Mouse (Mus musculus) embryo, embryonic 9.5 days (tissue): ENCODE data around the gene Tmco4.
"Not testable (repeated sequence)": the region's sequence is repeated elsewhere in the genome, so short reads cannot be mapped to it uniquely, and the experiment has no call there.

Source experiments
- DNase-seq: peaks from one replicate; pipeline ENCODE4 v3.0.0-alpha.2; 2017; ENCODE audit errors: extremely low spot score

Tmco4 gene

GRCm38 (mm10) chr4:138973719-138974115, 1.0 kb downstream of the Tmco4 start:
- no peak for DNase-seq

- DNase-seq = not testable (repeated sequence)
Observed at GRCm38 (mm10) chr4:138974540-138974939, 1.9 kb downstream of the Tmco4 start.

GRCm38 (mm10) chr4:138975194-138975593, 2.5 kb downstream of the Tmco4 start:
- DNase-seq = no peak

- DNase-seq = no peak
Observed at GRCm38 (mm10) chr4:138976046-138976445, 3.4 kb downstream of the Tmco4 start.

GRCm38 (mm10) chr4:138980021-138980420, 7.3 kb downstream of the Tmco4 start:
- no peak for DNase-seq

GRCm38 (mm10) chr4:138980771-138981420, 8.2 kb downstream of the Tmco4 start:
- DNase-seq = peak; percentile 52

- DNase-seq = no peak
Observed at GRCm38 (mm10) chr4:138983422-138983821, 10.7 kb downstream of the Tmco4 start.

- no peak for DNase-seq
Observed at GRCm38 (mm10) chr4:138984744-138985143, 12.1 kb downstream of the Tmco4 start.

GRCm38 (mm10) chr4:138986280-138986679, 13.6 kb downstream of the Tmco4 start:
- peak; percentile 12 for DNase-seq

- DNase-seq = no peak
Observed at GRCm38 (mm10) chr4:138994389-138994788, 21.7 kb downstream of the Tmco4 start.

GRCm38 (mm10) chr4:138996410-138996809, 23.7 kb downstream of the Tmco4 start:
- DNase-seq = no peak

- DNase-seq = no peak
Observed at GRCm38 (mm10) chr4:138997121-138997520, 24.4 kb downstream of the Tmco4 start.

GRCm38 (mm10) chr4:138998611-138999010, 25.9 kb downstream of the Tmco4 start:
- DNase-seq = no peak

GRCm38 (mm10) chr4:139001026-139001425, 28.3 kb downstream of the Tmco4 start:
- no peak for DNase-seq

- no peak for DNase-seq
Observed at GRCm38 (mm10) chr4:139001433-139001832, 28.7 kb downstream of the Tmco4 start.

GRCm38 (mm10) chr4:139004067-139004466, 31.4 kb downstream of the Tmco4 start:
- DNase-seq = no peak

GRCm38 (mm10) chr4:139005214-139005613, 32.5 kb downstream of the Tmco4 start:
- no peak for DNase-seq

- no peak for DNase-seq
Observed at GRCm38 (mm10) chr4:139007353-139007752, 34.7 kb downstream of the Tmco4 start.

- DNase-seq = no peak
Observed at GRCm38 (mm10) chr4:139007981-139008536, 35.4 kb downstream of the Tmco4 start.

GRCm38 (mm10) chr4:139011201-139011702, 38.6 kb downstream of the Tmco4 start:
- DNase-seq = no peak

GRCm38 (mm10) chr4:139013281-139013680, 40.6 kb downstream of the Tmco4 start:
- no peak for DNase-seq

GRCm38 (mm10) chr4:139014793-139015192, 42.1 kb downstream of the Tmco4 start:
- DNase-seq = no peak

GRCm38 (mm10) chr4:139018388-139018787, 45.7 kb downstream of the Tmco4 start:
- DNase-seq = no peak

- DNase-seq = no peak
Observed at GRCm38 (mm10) chr4:139018976-139019375, 46.3 kb downstream of the Tmco4 start.
